Mouse (Mus musculus): ENCODE measurements around the gene Calhm3. TPM values are rescaled to one million over a fixed set of nuclear protein-coding genes. Genes with fewer than 3 reads are reported as not detected.

Gene Calhm3
- total RNA-seq, 1 experiment from 2014 or later: not detected

- ATAC-seq (replicated peaks; ENCODE audit: insufficient number of reproducible peaks, low FRiP score, low TSS enrichment, poor library complexity, severe bottlenecking): no peak
Measured at GRCm38 (mm10) chr19:47135568-47135967, 22.0 kb downstream of the Calhm3 start.

GRCm38 (mm10) chr19:47133161-47133560, 24.4 kb downstream of the Calhm3 start:
- ATAC-seq (replicated peaks; ENCODE audit: insufficient number of reproducible peaks, low FRiP score, low TSS enrichment, poor library complexity, severe bottlenecking): peak; percentile 86

- no peak for ATAC-seq (replicated peaks; ENCODE audit: insufficient number of reproducible peaks, low FRiP score, low TSS enrichment, poor library complexity, severe bottlenecking)
Measured at GRCm38 (mm10) chr19:47130551-47131125, 26.9 kb downstream of the Calhm3 start.

- no peak for ATAC-seq (replicated peaks; ENCODE audit: insufficient number of reproducible peaks, low FRiP score, low TSS enrichment, poor library complexity, severe bottlenecking)
Measured at GRCm38 (mm10) chr19:47128835-47129234, 28.7 kb downstream of the Calhm3 start.

GRCm38 (mm10) chr19:47128164-47128563, 29.4 kb downstream of the Calhm3 start:
- ATAC-seq (replicated peaks; ENCODE audit: insufficient number of reproducible peaks, low FRiP score, low TSS enrichment, poor library complexity, severe bottlenecking): no peak

- 0 out of 2 replicates have a peak, but pooled peaks have one; percentile 66 for ATAC-seq (replicated peaks; ENCODE audit: insufficient number of reproducible peaks, low FRiP score, low TSS enrichment, poor library complexity, severe bottlenecking)
Measured at GRCm38 (mm10) chr19:47122802-47123201, 34.8 kb downstream of the Calhm3 start.

GRCm38 (mm10) chr19:47121054-47121453, 36.5 kb downstream of the Calhm3 start:
- peak; percentile 78 for ATAC-seq (replicated peaks; ENCODE audit: insufficient number of reproducible peaks, low FRiP score, low TSS enrichment, poor library complexity, severe bottlenecking)

GRCm38 (mm10) chr19:47118634-47119033, 38.9 kb downstream of the Calhm3 start:
- ATAC-seq (replicated peaks; ENCODE audit: insufficient number of reproducible peaks, low FRiP score, low TSS enrichment, poor library complexity, severe bottlenecking): no peak

GRCm38 (mm10) chr19:47104641-47105271, 52.8 kb downstream of the Calhm3 start:
- no peak for ATAC-seq (replicated peaks; ENCODE audit: insufficient number of reproducible peaks, low FRiP score, low TSS enrichment, poor library complexity, severe bottlenecking)

Other genes with a start within 250 kb of the Calhm3 start
- gene Ina, start 143.1 kb downstream of the Calhm3 start, total RNA-seq (2017): not detected in 3 replicates
- gene Nt5c2, start 142.6 kb downstream of the Calhm3 start, total RNA-seq (2017): 45.4 to 63.8 TPM (median 58.6 TPM) in 3 replicates
- gene Pcgf6, start 106.9 kb downstream of the Calhm3 start, total RNA-seq (2017): 0.95 to 5.7 TPM (median 1.7 TPM) in 3 replicates
- gene Taf5, start 90.0 kb downstream of the Calhm3 start, total RNA-seq (2017): 15.5 to 23.5 TPM (median 20.1 TPM) in 3 replicates
- 231 to 250 TPM (median 231 TPM) in 3 replicates for gene Usmg5, start 67.1 kb downstream of the Calhm3 start, total RNA-seq (2017)
- 15.6 to 24.0 TPM (median 18.9 TPM) in 3 replicates for gene Pdcd11, start 67.0 kb downstream of the Calhm3 start, total RNA-seq (2017)
- 28.2 to 57.6 TPM (median 36.5 TPM) in 3 replicates for gene Calhm2, start 19.5 kb downstream of the Calhm3 start, total RNA-seq (2017)
- gene Calhm1, start 13.5 kb downstream of the Calhm3 start, total RNA-seq (2017): not detected in 3 replicates
- gene Neurl1a, start 21.1 kb upstream of the Calhm3 start, total RNA-seq (2017): 0.10 TPM in 1 of 3 replicates, not detected in the others